ENCODE assay signal across 12 mouse cellular contexts in the genomic region with DNA sequence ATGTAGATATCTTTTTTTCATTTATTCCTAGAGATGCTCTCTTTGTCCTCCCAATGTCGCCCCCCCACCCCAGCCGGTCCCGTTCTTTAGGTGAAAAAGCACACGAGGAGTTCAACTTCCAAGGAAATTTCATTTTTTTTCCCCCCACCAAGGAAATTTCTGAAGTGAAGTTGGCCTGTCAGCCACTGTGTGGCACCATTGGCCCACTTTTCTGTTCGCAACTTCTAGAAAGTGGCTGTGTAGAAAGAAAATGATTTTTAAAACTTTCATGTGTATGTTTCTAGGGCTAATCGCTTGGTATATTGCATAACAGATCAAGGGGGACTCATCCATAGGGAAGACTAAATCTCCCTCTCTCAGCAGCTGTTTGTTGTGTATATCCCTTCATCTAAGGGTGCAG. TPM values are rescaled to one million over a fixed set of nuclear protein-coding genes. Genes with fewer than 3 reads are reported as not detected.
DNase-seq lines count a peak whose midpoint lies in the region; ATAC-seq lines count a peak whose summit lies in the region.
"Had no signal": no experiment of that assay in that cellular context is flagged by ENCODE, and none has a peak within 500 bp of the region (broad histone marks: within the 10 kb centered on the region; RNA-seq: fewer than 3 reads in every experiment).

No protein-coding gene starts in this region.

- WGBS in forebrain, embryonic 14.5 days = 80% methylated on average over 6 of the region's 6 CpGs
- 75% methylated on average over 6 of the region's 6 CpGs for WGBS in forebrain, embryonic 13.5 days

- no peak overlapping the region for H3K4me3 ChIP-seq in forebrain, embryonic 14.5 days (ENCODE audit: low read depth, low read length)
- H3K4me3 ChIP-seq in forebrain, embryonic 13.5 days = no peak overlapping the region
- H3K4me3 ChIP-seq: forebrain, embryonic 12.5 days; heart, embryonic 13.5 days; liver, embryonic 15.5 days had no signal

- no peak for ATAC-seq in forebrain, embryonic 14.5 days
- ATAC-seq in forebrain, embryonic 13.5 days = no peak
- ATAC-seq in erythroblast, adult 5-6 weeks (replicated peaks; ENCODE audit: low FRiP score, poor library complexity, severe bottlenecking) = no peak

- no peak overlapping the region for H3K4me2 ChIP-seq in forebrain, embryonic 14.5 days (ENCODE audit: low read length)
- no peak overlapping the region for H3K4me2 ChIP-seq in forebrain, embryonic 13.5 days
- H3K4me2 ChIP-seq: forebrain, embryonic 12.5 days; heart, embryonic 13.5 days; liver, embryonic 15.5 days had no signal

- H3K9ac ChIP-seq in forebrain, embryonic 14.5 days (ENCODE audit: low read length) = no peak overlapping the region
- H3K9ac ChIP-seq in forebrain, embryonic 13.5 days = no peak overlapping the region
- H3K9ac ChIP-seq: forebrain, embryonic 12.5 days; heart, embryonic 13.5 days; liver, embryonic 15.5 days had no signal

- DNase-seq in forebrain, embryonic 14.5 days (ENCODE audit: low spot score) = peak; percentile 0
- DNase-seq in layer of hippocampus, postnatal 10 days (ENCODE audit: low spot score in 2 of 2) = peak; percentile 12 to 21
- no peak for DNase-seq in layer of hippocampus, postnatal 25 days (ENCODE audit: extremely low spot score in 1 of 2, low spot score in 1 of 2)
- DNase-seq in thymus, postnatal 4 days = peak; percentile 17
- DNase-seq in thymus, postnatal 0 days (ENCODE audit: low spot score) = no peak
- no peak for DNase-seq in urinary bladder, postnatal 14 days (ENCODE audit: low spot score)
- DNase-seq: layer of hippocampus, postnatal 36 days had no signal

- H3K9me3 ChIP-seq in forebrain, embryonic 14.5 days (replicated peaks; ENCODE audit: control insufficient read depth, low read length) = no peaks in the 10 kb centered on the region
- no peaks in the 10 kb centered on the region for H3K9me3 ChIP-seq in forebrain, embryonic 13.5 days (replicated peaks)
- H3K9me3 ChIP-seq: forebrain, embryonic 12.5 days; heart, embryonic 13.5 days; liver, embryonic 15.5 days had no signal

- no peak overlapping the region for H3K27ac ChIP-seq in forebrain, embryonic 14.5 days (ENCODE audit: low read depth, low read length)
- no peak overlapping the region for H3K27ac ChIP-seq in forebrain, embryonic 13.5 days
- H3K27ac ChIP-seq: forebrain, embryonic 12.5 days; heart, embryonic 13.5 days; liver, embryonic 15.5 days had no signal

- H3K36me3 ChIP-seq in forebrain, embryonic 14.5 days (ENCODE audit: control insufficient read depth, insufficient read depth, low read length) = no peaks in the 10 kb centered on the region
- H3K36me3 ChIP-seq in forebrain, embryonic 13.5 days (ENCODE audit: poor library complexity, severe bottlenecking) = no peaks in the 10 kb centered on the region
- H3K36me3 ChIP-seq: forebrain, embryonic 12.5 days; heart, embryonic 13.5 days; liver, embryonic 15.5 days had no signal

- H3K27me3 ChIP-seq in forebrain, embryonic 14.5 days (replicated peaks; ENCODE audit: control insufficient read depth, insufficient read depth, low read length) = no peaks in the 10 kb centered on the region
- no peaks in the 10 kb centered on the region for H3K27me3 ChIP-seq in forebrain, embryonic 13.5 days
- H3K27me3 ChIP-seq: forebrain, embryonic 12.5 days; heart, embryonic 13.5 days; liver, embryonic 15.5 days had no signal

- H3K4me1 ChIP-seq in forebrain, embryonic 14.5 days (ENCODE audit: control insufficient read depth, insufficient read depth, low read length) = no peaks in the 10 kb centered on the region
- H3K4me1 ChIP-seq in forebrain, embryonic 13.5 days = no peaks in the 10 kb centered on the region
- H3K4me1 ChIP-seq: forebrain, embryonic 12.5 days; heart, embryonic 13.5 days; liver, embryonic 15.5 days had no signal

RNA-seq across cellular contexts. Expression of gene Las1l, which starts 49.6 kb away (rescaled TPM):
- 27.6 and 37.9 TPM in 2 replicates for polyA plus RNA-seq in forebrain, embryonic 14.5 days (2014; fragmentation: Nextera tagmentation; extraction: Ambion mirVana)
- 68.2 and 73.0 TPM in 2 replicates for polyA plus RNA-seq in forebrain, embryonic 13.5 days (2015; fragmentation: Nextera tagmentation; extraction: Ambion mirVana)
- 10 to 100 TPM; 63.7 to 84.3 TPM for total RNA-seq in layer of hippocampus, postnatal 10 days (2021)
- total RNA-seq in layer of hippocampus, postnatal 25 days (2021) = 10 to 100 TPM; 43.5 to 49.9 TPM
- polyA plus RNA-seq in thymus, postnatal 0 days (2015; fragmentation: Nextera tagmentation; extraction: Ambion mirVana) = 46.4 and 49.2 TPM in 2 replicates
- total RNA-seq in erythroblast, adult 5-6 weeks (2015; ENCODE audit: low replicate concordance) = 4.6 and 10.8 TPM in 2 replicates
- 4.3 and 8.4 TPM in 2 replicates for total RNA-seq in erythroblast, adult 5-6 weeks (2017; ENCODE audit: low replicate concordance)

Comparison
In these comparisons a context has a peak if more than half of its experiments do, and no peak if none do; other contexts are left out.
1. DNase-seq: peak in forebrain, embryonic 14.5 days (single experiment), layer of hippocampus, postnatal 10 days (2 of 2) and thymus, postnatal 4 days (single experiment); none in layer of hippocampus, postnatal 25 days (0 of 2), thymus, postnatal 0 days (single experiment) and urinary bladder, postnatal 14 days (single experiment).